Mouse (Mus musculus) liver, embryonic 15.5 days (tissue): ENCODE data around the gene Ttll9. TPM values are rescaled to one million over a fixed set of nuclear protein-coding genes. Genes with fewer than 3 reads are reported as not detected.

Experiments used
- ATAC-seq: fragments of 200-750 bp; cut with Nextera tagmentation; 2 replicates; pipeline ENCODE4 v1.8.0; 2017; ENCODE audit warnings: moderate number of reproducible peaks, mild to moderate bottlenecking, moderate library complexity; ENCODE audit not compliant: insufficient read depth
- H3K27ac ChIP-seq: fragments of 300-500 bp; sonication (generic); replicated peaks from 2 replicates; pipeline ENCODE4 v1.5.1; 2015; ENCODE audit warnings: mild to moderate bottlenecking, inconsistent platforms
- H3K27me3 ChIP-seq: fragments of 300-500 bp; sonication (generic); 2 replicates; pipeline ENCODE4 v1.6.1; 2015; ENCODE audit warnings: mild to moderate bottlenecking, inconsistent platforms
- H3K36me3 ChIP-seq: fragments of 300-500 bp; sonication (generic); replicated peaks from 2 replicates; pipeline ENCODE4 v1.6.1; 2015; ENCODE audit warnings: moderate library complexity, mild to moderate bottlenecking, inconsistent platforms
- H3K4me1 ChIP-seq: fragments of 300-500 bp; sonication (generic); replicated peaks from 2 replicates; pipeline ENCODE4 v1.6.1; 2015; ENCODE audit warnings: inconsistent platforms
- H3K4me2 ChIP-seq: fragments of 300-500 bp; sonication (generic); 2 replicates; pipeline ENCODE4 v1.6.1; 2015; ENCODE audit warnings: moderate library complexity, mild to moderate bottlenecking, inconsistent platforms
- H3K4me3 ChIP-seq: fragments of 300-500 bp; sonication (generic); replicated peaks from 2 replicates; pipeline ENCODE4 v1.5.1; 2015; ENCODE audit warnings: mild to moderate bottlenecking, inconsistent platforms
- H3K9ac ChIP-seq: fragments of 300-500 bp; sonication (generic); 2 replicates; pipeline ENCODE4 v1.6.1; 2015; ENCODE audit warnings: moderate library complexity, mild to moderate bottlenecking, inconsistent platforms
- H3K9me3 ChIP-seq: fragments of 300-500 bp; sonication (generic); replicated peaks from 2 replicates; pipeline ENCODE4 v1.6.1; 2016; ENCODE audit warnings: inconsistent platforms
- WGBS: fragments of 180-500 bp; shearing (Covaris S2); methylation state at CpG from one replicate; pipeline ENCODE4 v1.1.7; 2015; ENCODE audit warnings: mixed read lengths; ENCODE audit not compliant: insufficient replicate concordance; 5-methylcytosine and 5-hydroxymethylcytosine counted together
- polyA plus RNA-seq: library from polyadenylated mRNA; unstranded; fragments of >200 nt; fragmentation: Nextera tagmentation; extraction: Ambion mirVana; gene quantifications from 2 replicates; pipeline ENCODE4 v1.2.1, GENCODE M21; 2015

Ttll9 gene
- polyA plus RNA-seq, 1 experiment from 2014 or later, result 0.12 TPM

DNA sequence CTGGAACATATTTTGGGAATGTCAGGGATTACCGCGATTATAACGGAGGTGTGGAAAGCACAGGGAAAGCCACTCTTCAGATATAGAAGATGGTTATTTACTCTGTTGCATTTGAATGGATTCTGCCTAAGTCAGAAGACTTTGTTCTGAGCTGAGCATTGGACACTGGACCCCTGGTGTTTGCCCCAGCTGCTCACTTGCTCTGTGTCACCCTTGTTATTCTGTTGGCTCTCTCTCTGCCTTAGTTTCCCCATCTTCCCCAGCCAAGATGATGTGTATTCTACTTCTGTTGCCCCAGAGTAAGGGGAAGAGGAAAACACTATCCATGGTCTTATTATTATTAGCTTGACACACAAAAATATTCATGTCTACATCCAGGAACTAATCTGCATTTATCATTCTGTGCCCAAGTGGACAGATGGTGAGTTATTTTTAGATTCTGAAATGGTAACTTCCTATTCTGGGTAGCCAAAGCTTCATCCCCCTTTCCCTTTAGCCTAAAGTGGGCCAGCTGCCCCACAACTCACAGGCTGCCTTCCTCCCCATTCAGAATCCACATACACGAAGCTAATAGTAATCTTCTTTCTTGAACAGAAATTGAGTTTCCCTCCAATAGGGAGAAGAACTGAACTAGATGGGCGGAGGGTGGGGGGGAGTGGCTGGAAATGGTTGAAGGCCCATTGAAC is 71.4 kb downstream of the Ttll9 start:
- ATAC-seq, result no peak

GRCm38 (mm10) chr2:153036690-153037089 is 74.4 kb downstream of the Ttll9 start:
- Histone ChIP-seq H3K9me3 (no peaks in the 10 kb centered on the region), H3K27ac (no peak overlapping the region), H3K9ac (no peak overlapping the region), H3K4me3 (no peak overlapping the region), H3K36me3 (no peaks in the 10 kb centered on the region), H3K4me1 (peaks cover 6% of the 10 kb centered on the region; the same call in 1 of the 2 replicates), H3K27me3 (peaks cover 44% of the 10 kb centered on the region), H3K4me2 (no peak overlapping the region)
- no peak for ATAC-seq
- WGBS, result 5% methylated on average over 2 of the region's 2 CpGs

More for the DNA sequence above, 71.4 kb downstream of the Ttll9 start:
- H3K27ac ChIP-seq, result no peak overlapping the region
- peaks cover 74% of the 10 kb centered on the region for H3K27me3 ChIP-seq
- no peaks in the 10 kb centered on the region for H3K9me3 ChIP-seq
- H3K9ac ChIP-seq, result no peak overlapping the region
- H3K4me1 ChIP-seq, result peaks cover 8% of the 10 kb centered on the region; the same call in 1 of the 2 replicates
- no peaks in the 10 kb centered on the region for H3K36me3 ChIP-seq
- no peak overlapping the region for H3K4me2 ChIP-seq
- 49% methylated on average over 5 of the region's 5 CpGs for WGBS
- H3K4me3 ChIP-seq, result no peak overlapping the region

DNA sequence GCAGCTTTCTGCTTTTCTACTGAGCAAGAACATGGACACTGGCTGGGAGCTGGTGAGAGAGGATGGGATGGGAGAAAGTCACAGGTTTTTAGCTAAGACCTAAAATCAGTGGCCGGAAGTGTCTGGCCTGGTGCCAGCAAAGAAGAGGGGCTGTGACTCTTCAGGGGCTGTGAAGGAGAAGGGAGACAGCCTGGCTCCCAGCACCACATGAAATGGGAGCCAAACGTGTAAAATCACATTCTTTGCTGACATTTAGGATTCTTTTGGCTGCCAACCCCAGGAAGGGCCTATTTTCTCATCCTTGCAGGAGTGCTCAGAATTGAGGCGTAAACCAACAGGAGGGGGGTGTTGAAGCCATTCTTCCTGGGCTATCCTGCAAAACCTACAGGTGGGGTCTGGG is 81.6 kb downstream of the Ttll9 start:
- Histone ChIP-seq H3K36me3 (no peaks in the 10 kb centered on the region), H3K4me2 (no peak overlapping the region), H3K4me1 (no peaks in the 10 kb centered on the region), H3K9ac (no peak overlapping the region), H3K9me3 (no peaks in the 10 kb centered on the region), H3K27ac (no peak overlapping the region), H3K4me3 (no peak overlapping the region), H3K27me3 (no peaks in the 10 kb centered on the region; the same call in none of the 2 replicates)
- ATAC-seq, result no peak
- 49% methylated on average over 3 of the region's 3 CpGs for WGBS

- no peak overlapping the region for H3K9ac ChIP-seq
- no peaks in the 10 kb centered on the region for H3K4me1 ChIP-seq
- no peaks in the 10 kb centered on the region for H3K36me3 ChIP-seq
- no peaks in the 10 kb centered on the region for H3K9me3 ChIP-seq
- no peak overlapping the region for H3K4me3 ChIP-seq
- 7% methylated on average over 8 of the region's 8 CpGs for WGBS
- H3K27ac ChIP-seq, result no peak overlapping the region
- H3K4me2 ChIP-seq, result no peak overlapping the region
- H3K27me3 ChIP-seq, result no peaks in the 10 kb centered on the region; the same call in 1 of the 2 replicates
- ATAC-seq, result no peak
These were observed 83.6 kb downstream of the Ttll9 start for GRCm38 (mm10) chr2:153045884-153046299.

DNA sequence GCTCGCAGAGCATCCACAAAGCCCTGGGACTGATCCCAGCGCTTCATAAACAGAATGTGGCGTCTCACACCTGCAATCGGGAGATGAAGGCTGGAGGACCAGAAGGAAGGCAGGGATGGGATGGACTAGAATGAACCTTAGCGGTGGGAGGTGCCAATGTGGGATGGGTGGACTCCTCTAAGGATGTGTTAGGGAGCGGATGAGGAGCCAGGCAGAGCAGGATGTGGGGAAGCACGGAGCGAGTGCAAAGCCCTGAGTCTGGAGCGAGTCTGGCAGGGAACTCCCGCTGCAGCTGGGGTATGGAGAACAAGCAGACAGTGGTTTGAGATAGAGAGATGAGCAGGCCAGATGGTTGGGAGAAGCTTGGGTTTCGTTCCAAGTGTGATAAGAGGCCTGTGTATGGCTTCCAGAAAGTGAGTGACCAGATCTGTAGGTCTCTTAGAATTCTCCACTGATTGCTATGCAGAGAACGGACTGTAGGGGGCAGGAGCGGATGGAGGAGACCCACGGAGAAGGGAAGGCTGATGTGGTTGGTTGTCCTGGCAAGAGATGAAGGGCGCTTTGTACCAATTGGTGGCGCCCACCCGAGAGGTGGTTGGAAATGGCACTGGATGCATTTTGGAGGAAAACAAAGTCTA is 85.7 kb downstream of the Ttll9 start:
- H3K27ac ChIP-seq, result no peak overlapping the region
- 36% methylated on average over 17 of the region's 17 CpGs for WGBS
- H3K4me1 ChIP-seq, result no peaks in the 10 kb centered on the region
- no peaks in the 10 kb centered on the region for H3K36me3 ChIP-seq
- H3K4me3 ChIP-seq, result no peak overlapping the region
- H3K27me3 ChIP-seq, result peaks cover 15% of the 10 kb centered on the region
- no peak for ATAC-seq
- H3K4me2 ChIP-seq, result no peak overlapping the region
- H3K9ac ChIP-seq, result no peak overlapping the region
- no peaks in the 10 kb centered on the region for H3K9me3 ChIP-seq

DNA sequence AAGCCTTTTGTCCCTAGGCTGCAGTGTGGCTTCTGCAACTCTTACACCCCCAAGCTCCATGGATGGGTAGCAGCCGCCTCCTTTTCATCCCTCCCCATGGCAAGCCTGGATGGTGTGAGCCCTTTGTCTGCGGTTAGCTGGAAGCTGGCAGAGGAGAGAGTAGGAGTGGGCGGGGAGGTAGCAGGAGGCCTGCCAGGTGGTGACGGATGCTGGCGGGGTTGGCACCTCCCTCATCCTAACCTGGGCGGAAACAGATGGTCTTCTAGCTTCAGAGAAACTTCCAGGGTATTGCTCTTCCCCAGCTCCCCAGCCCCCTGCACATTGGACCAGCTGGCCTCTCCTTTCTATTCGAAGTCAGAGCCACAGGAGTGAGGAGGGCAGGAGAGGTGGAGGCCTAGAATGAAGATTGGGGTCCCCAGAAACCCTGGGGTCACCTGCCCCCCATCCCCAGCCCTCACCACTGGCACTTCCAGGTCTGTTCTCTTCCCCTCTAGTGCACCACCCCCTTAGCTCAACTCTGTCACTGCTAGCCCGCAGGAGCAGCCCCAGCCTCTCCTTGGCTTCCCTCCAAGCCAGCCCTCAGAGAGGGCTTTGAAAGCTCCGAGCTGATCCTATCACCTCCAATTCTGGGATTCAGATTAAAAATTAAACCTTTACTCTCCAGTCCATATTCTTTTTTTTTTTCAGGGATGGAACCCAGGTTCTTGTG is 87.2 kb downstream of the Ttll9 start:
- H3K27me3 ChIP-seq, result peaks cover 27% of the 10 kb centered on the region
- no peak for ATAC-seq
- no peak overlapping the region for H3K27ac ChIP-seq
- no peak overlapping the region for H3K9ac ChIP-seq
- no peak overlapping the region for H3K4me3 ChIP-seq
- no peaks in the 10 kb centered on the region for H3K4me1 ChIP-seq
- no peaks in the 10 kb centered on the region for H3K36me3 ChIP-seq
- no peak overlapping the region for H3K4me2 ChIP-seq
- H3K9me3 ChIP-seq, result no peaks in the 10 kb centered on the region
- 46% methylated on average over 9 of the region's 9 CpGs for WGBS

GRCm38 (mm10) chr2:153049997-153050358 is 87.7 kb downstream of the Ttll9 start:
- Histone ChIP-seq H3K27ac (no peak overlapping the region), H3K36me3 (no peaks in the 10 kb centered on the region), H3K4me2 (no peak overlapping the region), H3K9ac (no peak overlapping the region), H3K9me3 (no peaks in the 10 kb centered on the region), H3K27me3 (peaks cover 28% of the 10 kb centered on the region), H3K4me1 (no peaks in the 10 kb centered on the region), H3K4me3 (no peak overlapping the region)
- ATAC-seq, result no peak
- 66% methylated on average over 4 of the region's 4 CpGs for WGBS

- Histone ChIP-seq H3K27ac (no peak overlapping the region), H3K36me3 (no peaks in the 10 kb centered on the region), H3K9me3 (no peaks in the 10 kb centered on the region), H3K4me2 (no peak overlapping the region), H3K4me1 (no peaks in the 10 kb centered on the region), H3K9ac (no peak overlapping the region), H3K4me3 (no peak overlapping the region), H3K27me3 (peaks cover 28% of the 10 kb centered on the region)
- WGBS, result 65% methylated on average over 6 of the region's 6 CpGs
- no peak for ATAC-seq
These were observed 88.8 kb downstream of the Ttll9 start for GRCm38 (mm10) chr2:153051095-153051494.

DNA sequence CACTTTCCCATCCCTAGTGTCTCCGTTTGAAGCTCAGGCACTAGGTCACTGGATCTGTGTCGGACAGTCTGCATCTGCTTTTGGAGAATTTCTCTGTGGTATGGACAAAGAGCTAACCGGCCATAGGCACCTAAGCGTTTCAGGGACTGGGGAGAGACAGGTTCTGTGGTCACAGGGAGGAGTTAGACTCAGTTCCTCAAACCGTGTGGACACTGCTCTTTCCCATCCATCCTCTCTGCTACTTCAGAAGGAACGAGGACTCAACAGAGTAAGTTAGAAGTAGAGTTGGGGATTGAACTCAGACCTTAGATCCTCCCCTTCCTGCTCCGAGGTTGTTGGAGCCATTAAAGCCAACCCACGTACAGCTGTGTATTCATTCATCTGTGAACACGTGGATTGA is 89.3 kb downstream of the Ttll9 start:
- no peak for ATAC-seq
- no peaks in the 10 kb centered on the region for H3K4me1 ChIP-seq
- WGBS, result 28% methylated on average over 9 of the region's 9 CpGs

GRCm38 (mm10) chr2:153052700-153053351 is 90.5 kb downstream of the Ttll9 start:
- WGBS, result 6% methylated on average over 30 of the region's 30 CpGs
- H3K36me3 ChIP-seq, result no peaks in the 10 kb centered on the region

More for the DNA sequence above, 89.3 kb downstream of the Ttll9 start:
- no peak overlapping the region for H3K27ac ChIP-seq
- H3K9me3 ChIP-seq, result no peaks in the 10 kb centered on the region
- no peaks in the 10 kb centered on the region for H3K36me3 ChIP-seq
- H3K9ac ChIP-seq, result no peak overlapping the region
- no peak overlapping the region for H3K4me3 ChIP-seq
- H3K27me3 ChIP-seq, result peaks cover 28% of the 10 kb centered on the region
- no peak overlapping the region for H3K4me2 ChIP-seq

GRCm38 (mm10) chr2:153053896-153054295 is 91.6 kb downstream of the Ttll9 start:
- H3K4me2 ChIP-seq, result no peak overlapping the region
- H3K4me1 ChIP-seq, result no peaks in the 10 kb centered on the region
- H3K9ac ChIP-seq, result no peak overlapping the region
- H3K9me3 ChIP-seq, result no peaks in the 10 kb centered on the region
- H3K36me3 ChIP-seq, result no peaks in the 10 kb centered on the region
- 68% methylated on average over 8 of the region's 8 CpGs for WGBS
- no peak for ATAC-seq
- no peak overlapping the region for H3K4me3 ChIP-seq
- H3K27ac ChIP-seq, result no peak overlapping the region
- H3K27me3 ChIP-seq, result peaks cover 28% of the 10 kb centered on the region

More at GRCm38 (mm10) chr2:153052700-153053351, 90.5 kb downstream of the Ttll9 start:
- Histone ChIP-seq H3K4me1 (no peaks in the 10 kb centered on the region), H3K4me2 (peak overlapping the region; percentile 18; the same call in 1 of the 2 replicates), H3K9me3 (no peaks in the 10 kb centered on the region), H3K4me3 (no peak overlapping the region), H3K27ac (no peak overlapping the region), H3K27me3 (peaks cover 28% of the 10 kb centered on the region), H3K9ac (no peak overlapping the region)
- no peak for ATAC-seq
